In genomic region chr2:155583927-155584530, GRCm38 (mm10) we compare ENCODE assay signal across 8 mouse cellular contexts. TPM values are rescaled to one million over a fixed set of nuclear protein-coding genes. Genes with fewer than 3 reads are reported as not detected.
DNase-seq lines count a peak whose midpoint lies in the region; ATAC-seq lines count a peak whose summit lies in the region.

No protein-coding gene starts in this region.

- no peaks in the 10 kb centered on the region for H3K27me3 ChIP-seq in embryonic facial prominence, embryonic 10.5 days (replicated peaks; ENCODE audit: low read depth, poor library complexity, severe bottlenecking)
- no peaks in the 10 kb centered on the region for H3K27me3 ChIP-seq in intestine, embryonic 14.5 days (replicated peaks; ENCODE audit: control insufficient read depth, insufficient read depth, low read length)
- no peaks in the 10 kb centered on the region for H3K27me3 ChIP-seq in limb, embryonic 10.5 days (ENCODE audit: low read depth, poor library complexity, severe bottlenecking)

- H3K4me1 ChIP-seq in embryonic facial prominence, embryonic 10.5 days, result no peaks in the 10 kb centered on the region; the same call in 1 of the 2 replicates
- no peaks in the 10 kb centered on the region for H3K4me1 ChIP-seq in intestine, embryonic 14.5 days (replicated peaks; ENCODE audit: control insufficient read depth, insufficient read depth, low read length)
- peaks cover 4% of the 10 kb centered on the region; the same call in 1 of the 2 replicates for H3K4me1 ChIP-seq in limb, embryonic 10.5 days

- peak; percentile 58 for DNase-seq in urinary bladder, postnatal 14 days (ENCODE audit: low spot score)
- DNase-seq in urinary bladder, postnatal 10 days (ENCODE audit: low spot score), result no peak
- DNase-seq in adrenal gland, adult 2 months, result peak; percentile 60
- DNase-seq in embryonic facial prominence, embryonic 10.5 days (ENCODE audit: low spot score), result peak; percentile 57
- peak; percentile 79 for DNase-seq in intestine, embryonic 14.5 days (ENCODE audit: low spot score)
- peak; percentile 66 for DNase-seq in limb, embryonic 10.5 days (ENCODE audit: low spot score)
- DNase-seq in naive thymus-derived CD4-positive, alpha-beta T cell, adult 2 months (ENCODE audit: low read depth), result peak; percentile 75
- DNase-seq in spleen, postnatal 4 days (ENCODE audit: low spot score in 2 of 2), result no peak

- H3K9ac ChIP-seq in intestine, embryonic 14.5 days (ENCODE audit: low read length), result no peak overlapping the region

- peak; percentile 15; the same call in 1 of the 2 replicates for ATAC-seq in intestine, embryonic 14.5 days (replicated peaks; ENCODE audit: low FRiP score, low TSS enrichment, low read depth)

- H3K36me3 ChIP-seq in embryonic facial prominence, embryonic 10.5 days (replicated peaks), result no peaks in the 10 kb centered on the region
- no peaks in the 10 kb centered on the region for H3K36me3 ChIP-seq in intestine, embryonic 14.5 days (ENCODE audit: control insufficient read depth, insufficient read depth, low read length)
- H3K36me3 ChIP-seq in limb, embryonic 10.5 days, result no peaks in the 10 kb centered on the region

- H3K9me3 ChIP-seq in embryonic facial prominence, embryonic 10.5 days, result no peaks in the 10 kb centered on the region
- no peaks in the 10 kb centered on the region for H3K9me3 ChIP-seq in intestine, embryonic 14.5 days (ENCODE audit: control insufficient read depth, low read length)
- no peaks in the 10 kb centered on the region for H3K9me3 ChIP-seq in limb, embryonic 10.5 days (replicated peaks)

- H3K4me2 ChIP-seq in intestine, embryonic 14.5 days (ENCODE audit: low read length), result no peak overlapping the region

- WGBS in embryonic facial prominence, embryonic 10.5 days, result 45% methylated on average over 5 of the region's 5 CpGs
- WGBS in intestine, embryonic 14.5 days, result 44% methylated on average over 5 of the region's 5 CpGs
- WGBS in limb, embryonic 10.5 days, result 50% methylated on average over 5 of the region's 5 CpGs

- H3K27ac ChIP-seq in embryonic facial prominence, embryonic 10.5 days (replicated peaks), result no peak overlapping the region
- no peak overlapping the region for H3K27ac ChIP-seq in intestine, embryonic 14.5 days (ENCODE audit: low read depth)
- no peak overlapping the region for H3K27ac ChIP-seq in limb, embryonic 10.5 days

- no peak overlapping the region for H3K4me3 ChIP-seq in embryonic facial prominence, embryonic 10.5 days
- no peak overlapping the region for H3K4me3 ChIP-seq in intestine, embryonic 14.5 days (ENCODE audit: low read depth, low read length)
- no peak overlapping the region for H3K4me3 ChIP-seq in limb, embryonic 10.5 days

RNA-seq across cellular contexts. Expression of gene Gss, which starts 8.6 kb away (rescaled TPM):
- 10 to 100 TPM; 53.7 to 98.5 TPM for total RNA-seq in adrenal gland, adult 2 months (2021)
- 67.6 and 101 TPM in 2 replicates for polyA plus RNA-seq in adrenal gland, adult 2 months (2012; rRNA removed)
- 20.2 and 22.9 TPM in 2 replicates for polyA plus RNA-seq in embryonic facial prominence, embryonic 10.5 days (2016; fragmentation: Nextera tagmentation; extraction: Ambion mirVana)
- polyA plus RNA-seq in intestine, embryonic 14.5 days (2014; fragmentation: Nextera tagmentation; extraction: Ambion mirVana), result 46.1 and 49.6 TPM in 2 replicates
- 24.3 and 25.1 TPM in 2 replicates for polyA plus RNA-seq in limb, embryonic 10.5 days (2016; fragmentation: Nextera tagmentation; extraction: Ambion mirVana)

RNA-seq across cellular contexts. Expression of gene Myh7b, which starts 27.0 kb away (rescaled TPM):
- total RNA-seq in adrenal gland, adult 2 months (2021), result under 1 TPM; 0.10 to 0.20 TPM
- polyA plus RNA-seq in adrenal gland, adult 2 months (2012; rRNA removed), result 0.40 TPM in 1 of 2 replicates, not detected in the other
- 0.75 and 0.77 TPM in 2 replicates for polyA plus RNA-seq in embryonic facial prominence, embryonic 10.5 days (2016; fragmentation: Nextera tagmentation; extraction: Ambion mirVana)
- polyA plus RNA-seq in intestine, embryonic 14.5 days (2014; fragmentation: Nextera tagmentation; extraction: Ambion mirVana), result 0.20 and 0.62 TPM in 2 replicates
- polyA plus RNA-seq in limb, embryonic 10.5 days (2016; fragmentation: Nextera tagmentation; extraction: Ambion mirVana), result 0.36 and 0.63 TPM in 2 replicates

Comparison
In these comparisons a context has a peak if more than half of its experiments do, and no peak if none do; other contexts are left out.
1. DNase-seq: peak in urinary bladder, postnatal 14 days (single experiment), adrenal gland, adult 2 months (single experiment), embryonic facial prominence, embryonic 10.5 days (single experiment), intestine, embryonic 14.5 days (single experiment), limb, embryonic 10.5 days (single experiment) and naive thymus-derived CD4-positive, alpha-beta T cell, adult 2 months (single experiment); none in urinary bladder, postnatal 10 days (single experiment) and spleen, postnatal 4 days (0 of 2).